Mouse (Mus musculus) B cell, adult 62 days (primary cell): Measurements from ENCODE around the gene Pi4kb. TPM values are rescaled to one million over a fixed set of nuclear protein-coding genes. Genes with fewer than 3 reads are reported as not detected.

Source experiments
- total RNA-seq: library from RNA; stranded (reverse); gene quantifications from 4 replicates; pipeline ENCODE4 v1.2.4, GENCODE M21; 2023

The Pi4kb gene
- 72.1 to 98.3 TPM (median 78.7 TPM) in 4 replicates for total RNA-seq

GRCm38 (mm10) chr3:94974528-94975422 is at the start of gene Pi4kb:
TSS of gene Pi4kb (plus strand) at chr3:94974731.

GRCm38 (mm10) chr3:94932809-94933564 is 41.5 kb upstream of the Pi4kb start, which contains the start of gene Selenbp1:
TSS of gene Selenbp1 (plus strand) at chr3:94933056.

GRCm38 (mm10) chr3:94953764-94954616 is 20.5 kb upstream of the Pi4kb start, which contains the start of gene Rfx5:
TSS of gene Rfx5 (plus strand) at chr3:94954075.

GRCm38 (mm10) chr3:95015337-95015872 is 40.9 kb downstream of the Pi4kb start, which contains the start of gene Zfp687:
TSS of gene Zfp687 (minus strand) at chr3:95015448.

GRCm38 (mm10) chr3:95042166-95042837 is 67.8 kb downstream of the Pi4kb start, which contains the start of gene Psmd4:
TSS of gene Psmd4 (minus strand) at chr3:95042614.

Other genes with a start within 250 kb of the Pi4kb start
- 6.6 to 7.5 TPM (median 6.7 TPM) in 4 replicates for gene Cgn, start 188.2 kb upstream of the Pi4kb start, total RNA-seq
- gene Pogz, start 137.2 kb upstream of the Pi4kb start, total RNA-seq = 84.1 to 92.2 TPM (median 86.1 TPM) in 4 replicates
- 206 to 234 TPM (median 230 TPM) in 4 replicates for gene Psmb4, start 87.8 kb upstream of the Pi4kb start, total RNA-seq
- gene Selenbp1, start 41.7 kb upstream of the Pi4kb start, total RNA-seq = 1.6 to 4.3 TPM (median 3.3 TPM) in 4 replicates
- 109 to 126 TPM (median 115 TPM) in 4 replicates for gene Rfx5, start 20.7 kb upstream of the Pi4kb start, total RNA-seq
- gene Zfp687, start 40.7 kb downstream of the Pi4kb start, total RNA-seq = 48.1 to 60.2 TPM (median 52.1 TPM) in 4 replicates
- 111 to 141 TPM (median 125 TPM) in 4 replicates for gene Psmd4, start 67.9 kb downstream of the Pi4kb start, total RNA-seq
- gene Pip5k1a, start 132.2 kb downstream of the Pi4kb start, total RNA-seq = 33.8 to 38.5 TPM (median 35.8 TPM) in 4 replicates
- gene Vps72, start 136.3 kb downstream of the Pi4kb start, total RNA-seq = 49.9 to 62.3 TPM (median 55.4 TPM) in 4 replicates
- 1.1 to 2.9 TPM (median 2.2 TPM) in 4 replicates for gene Tmod4, start 149.7 kb downstream of the Pi4kb start, total RNA-seq
- 62.4 to 85.5 TPM (median 67.5 TPM) in 4 replicates for gene Scnm1, start 159.3 kb downstream of the Pi4kb start, total RNA-seq
- gene Lysmd1, start 159.4 kb downstream of the Pi4kb start, total RNA-seq = 5.7 to 6.9 TPM (median 6.4 TPM) in 4 replicates
- gene Tnfaip8l2, start 167.6 kb downstream of the Pi4kb start, total RNA-seq = 21.7 to 31.8 TPM (median 29.5 TPM) in 4 replicates
- gene Sema6c, start 185.7 kb downstream of the Pi4kb start, total RNA-seq = 0.37 to 2.0 TPM (median 1.5 TPM) in 3 of 4 replicates, not detected in the other
- 76.5 to 77.1 TPM (median 76.8 TPM) in 4 replicates for gene Gabpb2, start 243.2 kb downstream of the Pi4kb start, total RNA-seq